Mouse (Mus musculus): ENCODE measurements at regions not wholly inside any gene's neighbourhood (a gene's known extent, or its start where the extent isn't known, plus 50 kb on each side); places are given as distances from the start of the nearest gene placed in this dataset.

GRCm38 (mm10) chr10:98831488-98831887 lies 82.7 kb upstream of the Atp2b1 start:
- H3K36me3 ChIP-seq (ENCODE audit: control insufficient read depth, insufficient read depth, low read length, poor library complexity, severe bottlenecking): no peaks in the 10 kb centered on the region
- H3K9ac ChIP-seq (ENCODE audit: insufficient read depth, low read depth, low read length, poor library complexity, severe bottlenecking): no peak overlapping the region
- in situ Hi-C loops (cut with MboI; ENCODE audit: low sequenced_read_pairs in 2 of 2, unreplicated experiment in 2 of 2): no loop called here
- TF ChIP-seq ZNF384 (IDR thresholded peaks at IDR 0.05; ENCODE audit: low read depth, low read length) (no peak), MAFK (IDR thresholded peaks at IDR 0.05; ENCODE audit: insufficient read depth, low read depth, low read length) (no peak), HCFC1 (IDR thresholded peaks at IDR 0.05; ENCODE audit: borderline replicate concordance, insufficient read depth, low read length) (no peak), CHD2 (IDR thresholded peaks at IDR 0.05; ENCODE audit: low read depth, low read length) (no peak), ZC3H11A (IDR thresholded peaks at IDR 0.05; ENCODE audit: borderline replicate concordance, low read depth, low read length) (no peak)
- no peaks in the 10 kb centered on the region for H3K4me1 ChIP-seq (ENCODE audit: control insufficient read depth in 2 of 2, insufficient read depth in 2 of 2, low read length in 2 of 2, poor library complexity in 1 of 2)
- H3K9me3 ChIP-seq (ENCODE audit: control insufficient read depth, insufficient read depth, low read depth, low read length): no peaks in the 10 kb centered on the region
- DNase-seq (ENCODE audit: low read depth, low spot score): no peak
- H3K4me3 ChIP-seq (ENCODE audit: insufficient read depth in 1 of 2, low read depth in 1 of 2, low read length in 2 of 2, poor library complexity in 1 of 2, severe bottlenecking in 1 of 2): no peak overlapping the region
- no peak overlapping the region for H3K27ac ChIP-seq (ENCODE audit: insufficient read depth, low read depth, low read length, poor library complexity, severe bottlenecking)

DNA sequence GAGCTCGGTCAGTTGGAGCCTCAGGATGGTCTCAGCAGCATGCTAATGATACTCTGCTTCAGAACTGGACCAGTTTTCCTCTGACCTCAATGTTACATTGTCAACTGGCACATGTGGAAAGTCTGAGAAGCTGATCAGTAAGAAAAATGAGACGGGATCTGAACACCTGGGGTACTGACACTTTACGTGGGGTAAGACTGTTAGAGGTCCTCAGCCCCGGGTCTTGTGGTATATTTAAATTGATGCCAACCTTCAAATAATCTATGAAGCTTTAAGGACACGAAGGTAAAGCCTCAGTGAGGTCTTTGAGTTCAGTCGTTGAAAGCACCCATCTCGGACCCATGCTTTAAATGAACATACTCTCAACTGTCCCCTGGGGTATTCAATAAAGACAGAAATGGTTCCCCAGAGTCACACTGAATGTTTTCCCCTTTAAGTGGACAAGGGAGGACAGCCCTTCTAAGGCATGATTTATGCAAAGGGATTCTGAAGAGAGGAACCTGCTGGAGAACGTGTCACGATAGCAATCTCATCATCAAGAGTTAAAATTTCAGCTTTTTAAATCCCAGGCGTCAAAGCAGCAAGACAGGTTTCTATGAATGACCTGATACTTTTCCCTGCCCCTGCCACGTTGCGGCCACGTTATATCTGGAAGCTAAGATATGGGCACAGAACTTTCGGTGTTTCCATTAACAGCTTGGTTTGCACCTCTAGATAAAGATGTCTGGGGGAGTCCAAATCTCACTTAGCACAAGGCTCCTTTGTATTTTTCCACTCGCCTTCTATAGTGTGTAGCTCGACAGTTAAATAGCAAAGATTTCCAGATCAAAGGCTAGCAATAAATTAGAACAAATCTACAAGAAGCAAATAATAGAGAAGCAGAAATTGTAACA lies 76.7 kb upstream of the Atp2b1 start:
- no peak for DNase-seq (ENCODE audit: low read depth, low spot score)
- Histone ChIP-seq H3K4me1 (ENCODE audit: control insufficient read depth in 2 of 2, insufficient read depth in 2 of 2, low read length in 2 of 2, poor library complexity in 1 of 2) (no peaks in the 10 kb centered on the region), H3K4me3 (ENCODE audit: insufficient read depth in 1 of 2, low read depth in 1 of 2, low read length in 2 of 2, poor library complexity in 1 of 2, severe bottlenecking in 1 of 2) (no peak overlapping the region), H3K27ac (ENCODE audit: insufficient read depth, low read depth, low read length, poor library complexity, severe bottlenecking) (no peak overlapping the region), H3K9me3 (ENCODE audit: control insufficient read depth, insufficient read depth, low read depth, low read length) (no peaks in the 10 kb centered on the region), H3K36me3 (ENCODE audit: control insufficient read depth, insufficient read depth, low read length, poor library complexity, severe bottlenecking) (no peaks in the 10 kb centered on the region), H3K9ac (ENCODE audit: insufficient read depth, low read depth, low read length, poor library complexity, severe bottlenecking) (no peak overlapping the region)
- TF ChIP-seq ZC3H11A (IDR thresholded peaks at IDR 0.05; ENCODE audit: borderline replicate concordance, low read depth, low read length) (no peak), ZNF384 (IDR thresholded peaks at IDR 0.05; ENCODE audit: low read depth, low read length) (no peak), HCFC1 (IDR thresholded peaks at IDR 0.05; ENCODE audit: borderline replicate concordance, insufficient read depth, low read length) (no peak), MAFK (IDR thresholded peaks at IDR 0.05; ENCODE audit: insufficient read depth, low read depth, low read length) (no peak), CHD2 (IDR thresholded peaks at IDR 0.05; ENCODE audit: low read depth, low read length) (no peak)
- in situ Hi-C loops (cut with MboI; ENCODE audit: low sequenced_read_pairs in 2 of 2, unreplicated experiment in 2 of 2): no loop called here

- Histone ChIP-seq H3K27ac (ENCODE audit: insufficient read depth, low read depth, low read length, poor library complexity, severe bottlenecking) (no peak overlapping the region), H3K4me1 (ENCODE audit: control insufficient read depth in 2 of 2, insufficient read depth in 2 of 2, low read length in 2 of 2, poor library complexity in 1 of 2) (no peaks in the 10 kb centered on the region), H3K36me3 (ENCODE audit: control insufficient read depth, insufficient read depth, low read length, poor library complexity, severe bottlenecking) (no peaks in the 10 kb centered on the region), H3K9ac (ENCODE audit: insufficient read depth, low read depth, low read length, poor library complexity, severe bottlenecking) (no peak overlapping the region), H3K4me3 (ENCODE audit: insufficient read depth in 1 of 2, low read depth in 1 of 2, low read length in 2 of 2, poor library complexity in 1 of 2, severe bottlenecking in 1 of 2) (no peak overlapping the region), H3K9me3 (ENCODE audit: control insufficient read depth, insufficient read depth, low read depth, low read length) (no peaks in the 10 kb centered on the region)
- in situ Hi-C loops (cut with MboI; ENCODE audit: low sequenced_read_pairs in 2 of 2, unreplicated experiment in 2 of 2): no loop called here
- DNase-seq (ENCODE audit: low read depth, low spot score): no peak
- TF ChIP-seq CHD2 (IDR thresholded peaks at IDR 0.05; ENCODE audit: low read depth, low read length) (no peak), HCFC1 (IDR thresholded peaks at IDR 0.05; ENCODE audit: borderline replicate concordance, insufficient read depth, low read length) (no peak)
These were observed 75.1 kb upstream of the Atp2b1 start for GRCm38 (mm10) chr10:98838926-98839679.

GRCm38 (mm10) chr10:98839963-98840362 lies 74.2 kb upstream of the Atp2b1 start:
- Histone ChIP-seq H3K4me1 (ENCODE audit: control insufficient read depth in 2 of 2, insufficient read depth in 2 of 2, low read length in 2 of 2, poor library complexity in 1 of 2) (no peaks in the 10 kb centered on the region), H3K9me3 (ENCODE audit: control insufficient read depth, insufficient read depth, low read depth, low read length) (no peaks in the 10 kb centered on the region), H3K9ac (ENCODE audit: insufficient read depth, low read depth, low read length, poor library complexity, severe bottlenecking) (no peak overlapping the region), H3K27ac (ENCODE audit: insufficient read depth, low read depth, low read length, poor library complexity, severe bottlenecking) (no peak overlapping the region), H3K4me3 (ENCODE audit: insufficient read depth in 1 of 2, low read depth in 1 of 2, low read length in 2 of 2, poor library complexity in 1 of 2, severe bottlenecking in 1 of 2) (no peak overlapping the region), H3K36me3 (ENCODE audit: control insufficient read depth, insufficient read depth, low read length, poor library complexity, severe bottlenecking) (no peaks in the 10 kb centered on the region)
- in situ Hi-C loops (cut with MboI; ENCODE audit: low sequenced_read_pairs in 2 of 2, unreplicated experiment in 2 of 2): no loop called here
- TF ChIP-seq ZC3H11A (IDR thresholded peaks at IDR 0.05; ENCODE audit: borderline replicate concordance, low read depth, low read length): no peak
- no peak for TF ChIP-seq ZNF384 (IDR thresholded peaks at IDR 0.05; ENCODE audit: low read depth, low read length)
- DNase-seq (ENCODE audit: low read depth, low spot score): no peak
